Mouse (Mus musculus): ENCODE measurements around the gene Polr1e. TPM values are rescaled to one million over a fixed set of nuclear protein-coding genes. Genes with fewer than 3 reads are reported as not detected.

The Polr1e gene
- polyA plus RNA-seq, 1 experiment from 2014 or later = 36.1 TPM

GRCm38 (mm10) chr4:45011581-45012104 lies 6.7 kb upstream of the Polr1e start:
- H3K27me3 ChIP-seq = no peaks in the 10 kb centered on the region
- H3K9ac ChIP-seq = peak overlapping the region; percentile 90
- no peaks in the 10 kb centered on the region for H3K9me3 ChIP-seq
- peaks cover 22% of the 10 kb centered on the region for H3K4me1 ChIP-seq
- H3K27ac ChIP-seq = peak overlapping the region; percentile 97
- H3K4me3 ChIP-seq = peak overlapping the region; percentile 81
- no peaks in the 10 kb centered on the region for H3K36me3 ChIP-seq
- under 1% methylated on average over 31 of the region's 31 CpGs for WGBS
- ATAC-seq (ENCODE audit: insufficient number of reproducible peaks, low FRiP score, low TSS enrichment, low read depth) = peak; percentile 62
- H3K4me2 ChIP-seq = peak overlapping the region; percentile 62

- Histone ChIP-seq H3K36me3 (no peaks in the 10 kb centered on the region), H3K4me1 (peaks cover 22% of the 10 kb centered on the region), H3K4me3 (peak within 1 kb of the TSS; percentile 81), H3K27ac (peak within 1 kb of the TSS; percentile 97), H3K9me3 (no peaks in the 10 kb centered on the region), H3K27me3 (no peaks in the 10 kb centered on the region), H3K9ac (peak within 1 kb of the TSS; percentile 90), H3K4me2 (peak within 1 kb of the TSS; percentile 62)
- ATAC-seq (ENCODE audit: insufficient number of reproducible peaks, low FRiP score, low TSS enrichment, low read depth) = peak; percentile 99
- WGBS = under 1% methylated on average over 59 of the region's 63 CpGs
Measured at GRCm38 (mm10) chr4:45012105-45012975, 6.0 kb upstream of the Polr1e start, which contains the start of gene Zbtb5. TSS of gene Zbtb5 (minus strand) at chr4:45012412.

GRCm38 (mm10) chr4:45013031-45013431 lies 5.4 kb upstream of the Polr1e start:
- Histone ChIP-seq H3K9ac (peak overlapping the region; percentile 50), H3K27ac (peak overlapping the region; percentile 82), H3K27me3 (no peaks in the 10 kb centered on the region), H3K4me2 (peak overlapping the region; percentile 60), H3K9me3 (no peaks in the 10 kb centered on the region), H3K36me3 (no peaks in the 10 kb centered on the region), H3K4me3 (peak overlapping the region; percentile 81), H3K4me1 (peaks cover 22% of the 10 kb centered on the region)
- WGBS = 1% methylated on average over 13 of the region's 13 CpGs
- ATAC-seq (ENCODE audit: insufficient number of reproducible peaks, low FRiP score, low TSS enrichment, low read depth) = no peak

GRCm38 (mm10) chr4:45013537-45013936 lies 4.8 kb upstream of the Polr1e start:
- Histone ChIP-seq H3K4me3 (peak overlapping the region; percentile 81), H3K27ac (no peak overlapping the region), H3K9ac (peak overlapping the region; percentile 50; the same call in 1 of the 2 replicates), H3K36me3 (no peaks in the 10 kb centered on the region), H3K4me2 (peak overlapping the region; percentile 60), H3K9me3 (no peaks in the 10 kb centered on the region), H3K27me3 (no peaks in the 10 kb centered on the region), H3K4me1 (peaks cover 22% of the 10 kb centered on the region)
- ATAC-seq (ENCODE audit: insufficient number of reproducible peaks, low FRiP score, low TSS enrichment, low read depth) = no peak
- 2% methylated on average over 2 of the region's 2 CpGs for WGBS

- H3K4me3 ChIP-seq = no peak overlapping the region
Measured at GRCm38 (mm10) chr4:45015615-45016014, 2.8 kb upstream of the Polr1e start.

GRCm38 (mm10) chr4:45019009-45019408 lies 626 bp downstream of the Polr1e start:
- Histone ChIP-seq H3K27me3 (no peaks in the 10 kb centered on the region), H3K4me1 (peaks cover 15% of the 10 kb centered on the region), H3K4me2 (peak overlapping the region; percentile 91), H3K4me3 (peak overlapping the region; percentile 59), H3K36me3 (0 out of 2 replicates have a peak, but pooled peaks cover 13% of the 10 kb centered on the region), H3K27ac (no peak overlapping the region), H3K9me3 (no peaks in the 10 kb centered on the region), H3K9ac (peak overlapping the region; percentile 37)
- 2% methylated on average over 14 of the region's 14 CpGs for WGBS
- ATAC-seq (ENCODE audit: insufficient number of reproducible peaks, low FRiP score, low TSS enrichment, low read depth) = no peak

More at GRCm38 (mm10) chr4:45015615-45016014, 2.8 kb upstream of the Polr1e start:
- no peaks in the 10 kb centered on the region for H3K36me3 ChIP-seq
- H3K9ac ChIP-seq = no peak overlapping the region
- H3K27ac ChIP-seq = no peak overlapping the region
- H3K27me3 ChIP-seq = no peaks in the 10 kb centered on the region
- peaks cover 27% of the 10 kb centered on the region for H3K4me1 ChIP-seq
- H3K9me3 ChIP-seq = no peaks in the 10 kb centered on the region
- no peak overlapping the region for H3K4me2 ChIP-seq
- ATAC-seq (ENCODE audit: insufficient number of reproducible peaks, low FRiP score, low TSS enrichment, low read depth) = no peak
- WGBS = 10% methylated on average over 3 of the region's 3 CpGs

GRCm38 (mm10) chr4:45026459-45026858 lies 8.1 kb downstream of the Polr1e start:
- Histone ChIP-seq H3K36me3 (peaks cover 68% of the 10 kb centered on the region), H3K4me3 (no peak overlapping the region), H3K4me2 (no peak overlapping the region), H3K27me3 (no peaks in the 10 kb centered on the region), H3K9ac (no peak overlapping the region), H3K27ac (no peak overlapping the region), H3K9me3 (no peaks in the 10 kb centered on the region), H3K4me1 (no peaks in the 10 kb centered on the region)
- 96% methylated on average over 4 of the region's 4 CpGs for WGBS
- ATAC-seq (ENCODE audit: insufficient number of reproducible peaks, low FRiP score, low TSS enrichment, low read depth) = no peak

GRCm38 (mm10) chr4:45032586-45032985 lies 14.2 kb downstream of the Polr1e start:
- H3K36me3 ChIP-seq = peaks cover 76% of the 10 kb centered on the region

GRCm38 (mm10) chr4:45034693-45035628 lies 16.6 kb downstream of the Polr1e start:
- 71% methylated on average over 16 of the region's 16 CpGs for WGBS
- Histone ChIP-seq H3K27me3 (no peaks in the 10 kb centered on the region), H3K4me1 (no peaks in the 10 kb centered on the region), H3K27ac (no peak overlapping the region), H3K9ac (no peak overlapping the region), H3K9me3 (no peaks in the 10 kb centered on the region), H3K4me3 (no peak overlapping the region), H3K36me3 (peaks cover 72% of the 10 kb centered on the region), H3K4me2 (no peak overlapping the region)
- ATAC-seq (ENCODE audit: insufficient number of reproducible peaks, low FRiP score, low TSS enrichment, low read depth) = no peak

More at GRCm38 (mm10) chr4:45032586-45032985, 14.2 kb downstream of the Polr1e start:
- WGBS = 88% methylated on average over 9 of the region's 9 CpGs
- no peak overlapping the region for H3K9ac ChIP-seq
- ATAC-seq (ENCODE audit: insufficient number of reproducible peaks, low FRiP score, low TSS enrichment, low read depth) = no peak
- H3K9me3 ChIP-seq = no peaks in the 10 kb centered on the region
- H3K4me1 ChIP-seq = no peaks in the 10 kb centered on the region
- H3K4me3 ChIP-seq = no peak overlapping the region
- H3K27ac ChIP-seq = no peak overlapping the region
- H3K4me2 ChIP-seq = no peak overlapping the region
- H3K27me3 ChIP-seq = no peaks in the 10 kb centered on the region

GRCm38 (mm10) chr4:45036048-45036447 lies 17.7 kb downstream of the Polr1e start:
- H3K36me3 ChIP-seq = peaks cover 72% of the 10 kb centered on the region
- WGBS = 90% methylated on average over 10 of the region's 10 CpGs
- no peak overlapping the region for H3K9ac ChIP-seq
- no peaks in the 10 kb centered on the region for H3K27me3 ChIP-seq
- H3K27ac ChIP-seq = no peak overlapping the region
- no peak overlapping the region for H3K4me2 ChIP-seq
- no peaks in the 10 kb centered on the region for H3K4me1 ChIP-seq
- no peak overlapping the region for H3K4me3 ChIP-seq
- no peaks in the 10 kb centered on the region for H3K9me3 ChIP-seq
- ATAC-seq (ENCODE audit: insufficient number of reproducible peaks, low FRiP score, low TSS enrichment, low read depth) = no peak

- Histone ChIP-seq H3K4me2 (no peak overlapping the region), H3K4me3 (no peak overlapping the region), H3K9me3 (no peaks in the 10 kb centered on the region), H3K27ac (no peak overlapping the region), H3K4me1 (no peaks in the 10 kb centered on the region), H3K9ac (no peak overlapping the region), H3K36me3 (peaks cover 72% of the 10 kb centered on the region), H3K27me3 (no peaks in the 10 kb centered on the region)
- ATAC-seq (ENCODE audit: insufficient number of reproducible peaks, low FRiP score, low TSS enrichment, low read depth) = no peak
- 78% methylated on average over 5 of the region's 5 CpGs for WGBS
Measured at GRCm38 (mm10) chr4:45036571-45036970, 18.2 kb downstream of the Polr1e start.

All from limb, embryonic 15.5 days (tissue).